Mouse (Mus musculus) large intestine, adult 2 months (tissue): ENCODE measurements around the gene Rgs9bp. TPM values are rescaled to one million over a fixed set of nuclear protein-coding genes. Genes with fewer than 3 reads are reported as not detected.

Source experiments
- DNase-seq: peaks from one replicate; pipeline ENCODE4 v3.0.0-alpha.2; 2012; ENCODE audit warnings: low read depth, low spot score
- WGBS: fragments of 180-500 bp; shearing (Covaris S2); methylation state at CpG from one replicate; pipeline ENCODE4 v1.1.7; 2018; 5-methylcytosine and 5-hydroxymethylcytosine counted together
- polyA plus RNA-seq: library from polyadenylated mRNA; depleted of rRNA; stranded (reverse); fragments of >200 nt; gene quantifications from 2 replicates; pipeline ENCODE4 v1.2.3, GENCODE M21; 2012; rRNA removed

Gene Rgs9bp
- polyA plus RNA-seq = 0.03 and 0.04 TPM in 2 replicates

- under 1% methylated on average over 45 of the region's 45 CpGs for WGBS
- peak; percentile 29 for DNase-seq
Observed at GRCm38 (mm10) chr7:35585191-35586054, at the start of gene Rgs9bp. TSS of gene Rgs9bp (minus strand) at chr7:35585582.

DNA sequence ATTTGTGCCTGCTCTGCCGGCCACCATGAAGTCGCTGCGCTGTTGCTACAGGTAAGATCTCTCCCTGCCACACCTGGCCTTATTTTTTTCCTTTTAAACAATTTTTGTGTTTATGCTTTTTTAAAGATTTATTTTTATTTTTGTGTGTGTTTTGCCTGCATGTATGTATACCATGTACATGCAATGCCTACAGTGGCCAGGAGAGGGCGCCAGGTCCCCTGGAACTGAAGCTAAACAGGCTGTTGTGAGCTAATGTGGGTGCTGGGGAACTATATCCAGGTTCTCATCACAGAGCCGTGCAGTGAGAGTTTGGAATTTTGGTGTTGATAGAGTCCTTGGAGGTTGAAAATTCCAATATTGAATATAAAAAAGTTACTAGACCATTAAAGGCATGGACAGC is 43.1 kb upstream of the Rgs9bp start:
- WGBS = 80% methylated on average over 5 of the region's 5 CpGs
- no peak for DNase-seq

DNA sequence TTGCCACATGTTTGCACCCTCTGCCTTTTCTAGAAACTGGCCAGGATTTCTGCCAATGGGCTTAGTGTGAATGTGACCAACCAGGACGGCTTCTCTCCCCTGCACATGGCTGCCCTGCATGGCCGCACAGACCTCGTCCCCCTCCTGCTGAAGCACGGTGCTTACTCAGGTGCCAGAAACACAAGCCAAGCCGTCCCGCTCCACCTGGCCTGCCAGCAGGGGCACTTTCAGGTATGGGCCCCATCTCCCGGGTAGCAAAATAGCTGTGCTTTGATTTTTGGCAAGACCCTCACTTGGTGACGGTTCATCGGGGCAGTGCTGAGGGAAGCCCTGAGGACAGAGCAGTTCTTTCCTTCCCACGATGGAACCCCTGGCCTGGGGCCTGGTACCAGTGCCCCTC is 42.0 kb upstream of the Rgs9bp start:
- 93% methylated on average over 10 of the region's 10 CpGs for WGBS
- no peak for DNase-seq

GRCm38 (mm10) chr7:35626038-35626437 is 40.7 kb upstream of the Rgs9bp start:
- no peak for DNase-seq
- WGBS = 97% methylated on average over 5 of the region's 5 CpGs

DNA sequence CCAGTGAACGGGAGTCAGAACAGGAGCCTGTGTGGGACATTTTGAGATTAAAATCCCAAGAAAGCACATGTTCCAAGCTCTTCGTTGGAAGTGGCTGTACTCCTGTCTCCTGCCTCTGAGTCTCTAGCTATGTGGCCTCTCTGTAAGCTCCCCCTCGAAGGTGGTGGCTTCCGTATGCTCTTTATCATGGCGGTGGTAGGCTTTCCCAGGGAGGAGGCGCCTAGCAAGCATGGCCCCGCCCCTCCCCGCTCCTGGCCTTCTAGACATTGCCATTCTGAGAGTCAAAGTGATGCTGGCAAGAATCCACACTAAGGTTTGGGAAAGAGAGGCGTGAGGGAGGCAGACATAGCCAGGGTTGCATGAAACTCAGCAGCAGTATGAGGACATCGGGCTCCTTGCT is 37.2 kb upstream of the Rgs9bp start:
- WGBS = 91% methylated on average over 10 of the region's 10 CpGs

GRCm38 (mm10) chr7:35617513-35617912 is 32.1 kb upstream of the Rgs9bp start:
- 63% methylated on average over 4 of the region's 4 CpGs for WGBS
- no peak for DNase-seq

More for the DNA sequence above, 37.2 kb upstream of the Rgs9bp start:
- DNase-seq = no peak

DNA sequence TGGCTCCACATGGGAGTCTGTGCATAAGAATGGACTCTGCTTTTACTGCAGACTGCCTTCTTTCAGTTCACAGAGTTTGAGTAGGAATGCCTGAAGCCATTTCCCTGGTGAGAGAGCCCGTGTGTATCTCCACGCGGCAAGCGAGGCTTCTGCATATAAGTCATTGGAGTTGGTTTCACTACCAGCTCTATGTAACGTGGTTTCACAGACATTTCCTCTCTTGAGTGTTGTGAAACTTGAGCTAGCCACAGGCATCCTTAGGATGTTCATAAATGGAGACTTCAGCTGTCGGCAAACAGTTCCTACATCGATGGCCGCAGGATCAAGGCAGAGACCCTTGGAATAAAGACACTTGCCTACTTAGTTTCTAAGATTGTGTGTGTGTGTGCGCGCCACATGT is 23.9 kb upstream of the Rgs9bp start:
- DNase-seq = no peak
- WGBS = 93% methylated on average over 10 of the region's 10 CpGs

GRCm38 (mm10) chr7:35606816-35607215 is 21.4 kb upstream of the Rgs9bp start:
- 90% methylated on average over 10 of the region's 10 CpGs for WGBS

GRCm38 (mm10) chr7:35602766-35603165 is 17.4 kb upstream of the Rgs9bp start:
- 96% methylated on average over 5 of the region's 5 CpGs for WGBS
- DNase-seq = no peak

More at GRCm38 (mm10) chr7:35606816-35607215, 21.4 kb upstream of the Rgs9bp start:
- no peak for DNase-seq

- 96% methylated on average over 6 of the region's 6 CpGs for WGBS
- DNase-seq = no peak
Observed at GRCm38 (mm10) chr7:35601106-35601505, 15.7 kb upstream of the Rgs9bp start.

GRCm38 (mm10) chr7:35600031-35600430 is 14.6 kb upstream of the Rgs9bp start:
- DNase-seq = no peak
- WGBS = 92% methylated on average over 10 of the region's 10 CpGs

DNA sequence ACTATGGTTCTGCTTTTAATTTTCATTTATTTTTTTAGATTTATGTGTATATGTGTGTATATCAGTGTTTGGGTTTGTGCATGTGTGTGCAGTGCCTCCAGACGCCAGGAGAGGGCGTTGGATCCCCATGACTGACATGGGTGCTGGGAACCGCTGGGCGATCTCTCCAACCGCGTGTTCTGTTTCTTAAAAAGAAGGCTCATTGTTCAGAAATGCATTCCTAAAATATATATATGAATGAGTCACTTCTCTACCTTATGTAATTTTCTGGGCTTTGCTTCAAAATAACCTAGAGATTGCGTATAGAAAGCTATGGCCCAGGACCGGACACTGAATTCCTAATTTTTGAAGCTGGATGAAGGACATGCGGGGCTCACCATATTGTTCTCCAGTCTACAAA is 14.1 kb upstream of the Rgs9bp start:
- 92% methylated on average over 9 of the region's 9 CpGs for WGBS
- no peak for DNase-seq

- DNase-seq = no peak
- WGBS = 92% methylated on average over 5 of the region's 5 CpGs
Observed at GRCm38 (mm10) chr7:35594311-35594710, 8.9 kb upstream of the Rgs9bp start.

- no peak for DNase-seq
- WGBS = 94% methylated on average over 10 of the region's 10 CpGs
Observed at GRCm38 (mm10) chr7:35590731-35591191, 5.4 kb upstream of the Rgs9bp start.

DNA sequence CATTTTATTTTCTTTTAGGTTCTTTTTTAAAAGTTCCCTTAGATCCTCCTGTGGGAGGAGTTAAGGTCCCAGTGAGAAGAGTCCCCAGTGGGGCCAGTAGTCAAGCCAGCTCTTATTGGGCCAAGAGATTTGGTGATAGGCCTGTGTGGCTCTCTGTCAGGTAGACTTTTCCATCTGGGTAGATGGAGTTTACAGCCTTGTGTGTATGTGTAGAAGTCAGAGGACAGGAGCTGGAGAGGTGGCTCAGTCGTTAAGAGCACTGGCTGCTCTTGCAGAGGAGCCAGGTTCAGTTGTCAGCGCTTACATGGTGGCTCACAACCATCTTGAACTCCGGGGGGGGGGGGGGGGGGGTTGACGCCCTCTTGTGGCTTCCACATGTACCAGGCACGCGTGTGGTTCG is 4.1 kb upstream of the Rgs9bp start:
- DNase-seq = no peak
- WGBS = 73% methylated on average over 7 of the region's 7 CpGs

- WGBS = 86% methylated on average over 9 of the region's 9 CpGs
- no peak for DNase-seq
Observed at GRCm38 (mm10) chr7:35588680-35589428, 3.5 kb upstream of the Rgs9bp start.

DNA sequence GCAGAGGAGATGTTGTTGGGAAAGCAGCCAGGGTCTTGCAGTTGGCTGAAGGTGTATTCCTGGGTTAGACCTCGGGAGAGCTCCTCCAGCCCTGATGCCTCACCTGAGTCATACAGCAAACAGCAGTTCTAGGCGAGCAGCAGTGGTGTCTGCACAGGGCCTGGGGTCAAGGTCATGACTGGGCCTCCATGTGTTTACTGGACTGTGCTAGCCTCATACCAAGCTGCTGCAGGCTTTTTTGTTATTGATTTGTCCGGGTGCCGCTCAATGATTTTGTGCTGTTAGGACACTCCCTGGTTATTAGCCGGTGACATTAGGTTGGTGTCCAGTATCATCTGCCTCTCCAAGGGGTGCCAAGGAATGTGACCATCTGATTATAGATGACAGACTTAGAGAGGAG is 2.3 kb upstream of the Rgs9bp start:
- WGBS = 51% methylated on average over 5 of the region's 5 CpGs
- DNase-seq = no peak

DNA sequence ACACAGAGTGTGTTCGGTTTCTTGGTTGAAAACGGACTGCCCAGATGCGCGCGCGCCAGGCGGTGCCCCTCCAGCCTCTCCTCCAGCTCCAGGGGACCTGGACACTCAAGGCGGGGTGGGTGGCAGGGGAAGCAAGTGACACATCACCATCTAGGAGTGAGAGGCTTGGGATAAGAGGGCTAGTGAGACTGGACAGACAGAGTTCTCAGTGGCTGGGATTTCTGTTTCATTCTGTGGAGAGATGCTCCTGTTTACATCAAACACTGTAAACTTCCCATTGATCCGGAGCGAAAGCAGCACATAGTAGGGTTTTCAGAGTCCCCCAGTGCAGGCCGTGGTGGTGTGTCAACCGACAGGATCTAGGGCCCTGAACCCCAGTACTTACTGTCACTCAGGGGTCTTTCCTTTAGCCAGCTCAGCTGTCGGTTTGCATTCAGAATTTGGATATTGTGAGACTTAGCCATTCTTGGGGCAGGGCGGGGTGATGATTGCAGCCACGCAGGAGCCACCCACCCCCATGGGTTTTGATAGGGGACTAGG is 1.6 kb upstream of the Rgs9bp start:
- DNase-seq = no peak
- 22% methylated on average over 15 of the region's 15 CpGs for WGBS

DNA sequence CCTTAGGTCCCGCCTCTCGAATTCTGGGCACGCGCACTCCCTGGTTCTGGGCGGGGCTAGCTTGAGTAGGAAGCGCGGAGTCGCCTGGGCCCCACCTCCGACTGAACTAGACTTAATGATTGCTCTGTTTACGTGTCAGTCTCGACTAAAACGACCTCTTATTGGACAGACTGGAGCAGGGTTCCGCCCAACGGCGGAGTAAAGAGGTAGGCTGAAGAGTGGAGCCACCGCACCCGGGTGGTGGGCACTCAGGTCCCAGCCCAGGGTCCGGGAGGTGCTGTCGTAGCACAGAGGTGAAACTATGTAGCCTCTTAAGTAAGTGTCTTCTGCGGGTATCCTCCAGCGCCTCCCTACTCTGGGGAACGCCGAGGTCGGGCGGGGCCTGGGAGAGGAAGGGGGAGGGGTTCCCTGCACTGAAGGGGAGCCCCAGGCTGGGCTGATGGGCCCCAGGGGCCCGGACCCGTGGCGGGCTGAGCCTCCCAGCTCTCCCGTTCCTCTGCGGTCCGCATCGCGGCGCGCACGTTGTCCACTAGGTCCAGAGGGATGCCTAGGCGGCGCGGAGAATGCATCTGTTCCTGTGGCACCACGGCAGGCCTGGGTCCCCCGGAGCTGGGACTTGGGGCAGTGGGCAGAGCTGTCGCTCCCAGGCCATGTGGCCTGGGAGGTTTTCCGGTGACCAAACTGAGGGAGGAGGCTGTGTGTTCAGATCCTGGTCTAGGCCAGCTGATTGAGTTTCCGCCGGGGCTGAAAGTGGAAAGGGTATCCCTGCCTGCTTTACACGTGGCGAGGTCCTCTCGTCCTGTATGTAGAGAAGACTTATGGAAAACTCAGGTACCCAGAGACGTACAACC is 898 bp upstream of the Rgs9bp start, which contains the start of gene Ankrd27:
Gene Ankrd27 (plus strand): TSS at position 190 of the 851 bp plus-strand sequence.
- DNase-seq = peak; percentile 97
- under 1% methylated on average over 49 of the region's 49 CpGs for WGBS
